Mouse (Mus musculus): ENCODE data around the gene Cnbd2. TPM values are rescaled to one million over a fixed set of nuclear protein-coding genes. Genes with fewer than 3 reads are reported as not detected.

Gene Cnbd2
- polyA plus RNA-seq, 1 experiment from 2014 or later, result 16.2 TPM

DNA sequence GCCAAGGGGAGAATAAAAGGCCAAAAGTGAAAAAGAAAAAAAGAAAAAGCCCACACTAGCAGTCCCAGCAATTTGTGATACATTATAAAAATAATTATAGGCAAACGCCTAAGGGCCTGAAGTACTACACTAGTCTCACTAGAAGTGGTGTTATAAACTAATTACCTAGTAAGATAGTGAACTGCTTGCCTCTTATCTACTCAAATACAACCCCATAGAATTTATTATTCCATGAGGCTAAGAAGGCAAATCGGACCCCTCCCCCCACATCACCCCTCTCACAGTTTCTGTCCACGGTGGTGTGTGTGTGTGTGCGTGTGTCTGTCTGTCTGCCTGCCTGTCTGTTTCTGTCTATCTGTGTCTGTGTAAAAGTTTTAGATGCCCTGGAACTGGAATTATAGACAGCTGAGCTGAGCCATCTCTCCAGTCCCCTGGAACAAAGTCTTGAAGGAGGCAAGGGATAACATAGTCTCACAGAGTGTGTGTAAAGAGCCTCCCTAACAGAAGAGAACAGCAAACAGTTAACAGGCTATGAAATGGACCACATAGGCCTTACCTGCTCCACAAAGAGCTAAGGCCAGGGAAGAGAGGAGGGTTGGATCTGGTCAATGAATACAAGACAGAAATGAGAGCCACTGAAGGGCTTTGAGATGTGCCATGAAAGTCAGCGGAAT, 81.2 kb downstream of the Cnbd2 start:
- no peak overlapping the region; the same call in 1 of the 2 replicates for H3K27ac ChIP-seq
- H3K9me3 ChIP-seq (replicated peaks; ENCODE audit: low read length), result no peaks in the 10 kb centered on the region
- peak overlapping the region; percentile 34; the same call in 1 of the 2 replicates for H3K4me3 ChIP-seq (replicated peaks; ENCODE audit: low read depth, low read length)
- 45% methylated on average over 5 of the region's 5 CpGs for WGBS
- no peak for TF ChIP-seq CTCF (IDR thresholded peaks at IDR 0.05; ENCODE audit: low read depth)
- DNase-seq (ENCODE audit: low spot score) (peak; percentile 22), ATAC-seq (replicated peaks; ENCODE audit: low FRiP score, low read depth) (no peak)
- no peaks in the 10 kb centered on the region for H3K27me3 ChIP-seq (ENCODE audit: insufficient read depth, low read length)
- no peaks in the 10 kb centered on the region for H3K36me3 ChIP-seq (ENCODE audit: insufficient read depth, low read length)
- 0 out of 2 replicates have a peak overlapping the region, but pooled peaks have one; percentile 47 for H3K9ac ChIP-seq (ENCODE audit: low read depth, low read length)
- H3K4me1 ChIP-seq (replicated peaks; ENCODE audit: insufficient read depth, low read length), result no peaks in the 10 kb centered on the region; the same call in 1 of the 2 replicates
- peak overlapping the region; percentile 51 for H3K4me2 ChIP-seq (ENCODE audit: low read length)

DNA sequence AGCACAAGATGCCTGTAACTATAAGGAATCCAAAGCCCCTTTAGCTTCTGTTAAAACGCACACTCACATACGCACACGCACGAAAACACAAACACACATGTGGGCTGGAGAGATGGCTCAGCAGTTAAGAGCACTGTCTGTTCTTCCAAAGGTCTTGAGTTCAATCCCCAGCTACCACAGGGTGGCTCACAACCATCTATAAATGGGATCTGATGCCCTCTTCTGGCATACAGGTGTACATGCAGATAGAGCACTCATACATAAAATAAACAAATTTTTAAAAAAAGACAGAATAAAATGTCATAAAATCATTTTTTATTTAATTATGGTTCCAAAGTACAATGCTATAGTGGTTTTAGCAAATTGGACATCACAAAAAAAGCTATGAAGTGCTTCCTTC, 82.2 kb downstream of the Cnbd2 start:
- no peak overlapping the region for H3K27ac ChIP-seq
- ATAC-seq (replicated peaks; ENCODE audit: low FRiP score, low read depth), result no peak
- H3K9me3 ChIP-seq (replicated peaks; ENCODE audit: low read length), result no peaks in the 10 kb centered on the region
- peak; percentile 56 for TF ChIP-seq CTCF (IDR thresholded peaks at IDR 0.05; ENCODE audit: low read depth)
- WGBS, result 97% methylated on average over 4 of the region's 4 CpGs
- DNase-seq (ENCODE audit: low spot score), result no peak
- H3K27me3 ChIP-seq (ENCODE audit: insufficient read depth, low read length), result no peaks in the 10 kb centered on the region
- no peak overlapping the region for H3K4me3 ChIP-seq (replicated peaks; ENCODE audit: low read depth, low read length)
- no peak overlapping the region for H3K4me2 ChIP-seq (ENCODE audit: low read length)
- no peaks in the 10 kb centered on the region for H3K36me3 ChIP-seq (ENCODE audit: insufficient read depth, low read length)
- H3K4me1 ChIP-seq (replicated peaks; ENCODE audit: insufficient read depth, low read length), result no peaks in the 10 kb centered on the region; the same call in 1 of the 2 replicates
- H3K9ac ChIP-seq (ENCODE audit: low read depth, low read length), result no peak overlapping the region

DNA sequence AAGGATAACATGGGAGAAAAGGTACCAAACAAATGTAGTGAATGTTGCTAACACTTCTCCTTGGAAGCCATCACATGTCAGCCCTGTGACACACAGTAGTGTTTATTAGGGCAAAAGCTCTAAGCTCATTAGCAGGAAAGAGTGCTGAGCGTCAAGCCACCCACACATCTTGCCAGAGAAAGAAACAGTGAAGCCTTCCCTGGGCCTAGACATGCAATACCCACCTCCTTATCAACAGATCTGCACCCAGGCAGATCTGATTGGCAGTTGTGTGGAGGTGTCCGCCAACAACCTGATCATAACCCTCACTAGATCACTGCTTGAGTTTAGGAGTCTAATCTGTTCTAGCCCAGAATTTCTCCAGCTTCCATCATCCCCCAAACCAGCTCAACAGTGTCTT, 84.0 kb downstream of the Cnbd2 start:
- Histone ChIP-seq H3K9me3 (replicated peaks; ENCODE audit: low read length) (no peaks in the 10 kb centered on the region), H3K9ac (ENCODE audit: low read depth, low read length) (no peak overlapping the region), H3K4me1 (replicated peaks; ENCODE audit: insufficient read depth, low read length) (no peaks in the 10 kb centered on the region; the same call in 1 of the 2 replicates), H3K4me3 (replicated peaks; ENCODE audit: low read depth, low read length) (no peak overlapping the region), H3K27ac (no peak overlapping the region), H3K36me3 (ENCODE audit: insufficient read depth, low read length) (no peaks in the 10 kb centered on the region), H3K4me2 (ENCODE audit: low read length) (no peak overlapping the region), H3K27me3 (ENCODE audit: insufficient read depth, low read length) (no peaks in the 10 kb centered on the region)
- 72% methylated on average over 2 of the region's 2 CpGs for WGBS
- ATAC-seq (replicated peaks; ENCODE audit: low FRiP score, low read depth), result no peak
- TF ChIP-seq CTCF (IDR thresholded peaks at IDR 0.05; ENCODE audit: low read depth), result no peak
- DNase-seq (ENCODE audit: low spot score), result no peak

DNA sequence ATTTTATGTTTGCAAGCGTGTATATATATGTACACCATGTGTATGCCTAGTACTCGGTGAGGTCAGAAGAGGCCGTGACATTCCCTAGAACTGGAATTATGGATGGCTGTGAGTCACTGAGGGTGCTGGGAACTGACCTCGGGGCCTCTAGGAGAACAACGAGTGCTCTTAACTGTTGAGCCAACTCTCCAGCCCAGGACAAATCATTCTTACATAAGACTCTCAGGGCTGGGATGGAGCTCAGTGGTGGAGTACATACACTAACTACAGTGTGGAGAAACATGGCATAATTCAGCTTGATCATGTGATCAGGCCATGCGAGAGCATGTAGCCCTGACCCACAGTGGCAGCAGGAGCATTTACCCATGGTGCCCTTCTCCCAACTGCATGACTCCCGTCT, 85.9 kb downstream of the Cnbd2 start:
- Histone ChIP-seq H3K9me3 (replicated peaks; ENCODE audit: low read length) (no peaks in the 10 kb centered on the region), H3K36me3 (ENCODE audit: insufficient read depth, low read length) (no peaks in the 10 kb centered on the region), H3K27me3 (ENCODE audit: insufficient read depth, low read length) (no peaks in the 10 kb centered on the region), H3K4me1 (replicated peaks; ENCODE audit: insufficient read depth, low read length) (no peaks in the 10 kb centered on the region; the same call in 1 of the 2 replicates), H3K27ac (no peak overlapping the region), H3K9ac (ENCODE audit: low read depth, low read length) (no peak overlapping the region), H3K4me2 (ENCODE audit: low read length) (no peak overlapping the region), H3K4me3 (replicated peaks; ENCODE audit: low read depth, low read length) (no peak overlapping the region)
- WGBS, result 92% methylated on average over 7 of the region's 7 CpGs
- ATAC-seq (replicated peaks; ENCODE audit: low FRiP score, low read depth), result no peak
- no peak for TF ChIP-seq CTCF (IDR thresholded peaks at IDR 0.05; ENCODE audit: low read depth)
- no peak for DNase-seq (ENCODE audit: low spot score)

DNA sequence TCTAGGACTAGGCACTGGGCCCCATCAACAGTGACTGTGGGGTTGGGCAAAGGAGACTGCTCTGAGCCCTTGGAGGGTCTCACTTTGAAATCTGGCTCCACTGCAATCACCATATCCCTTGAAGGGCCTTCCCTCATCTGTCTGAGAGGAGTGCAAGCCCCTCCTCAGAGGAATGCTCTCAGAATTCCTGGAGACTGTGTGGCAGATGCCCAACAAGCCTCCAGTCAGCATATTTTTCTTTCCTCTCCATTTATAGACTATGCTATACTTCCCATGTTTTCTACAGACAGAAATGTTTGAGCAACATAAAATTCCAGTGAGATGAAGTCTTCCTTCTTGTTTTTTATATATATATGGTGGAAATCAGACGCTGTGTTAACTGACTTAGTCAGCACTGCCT, 87.4 kb downstream of the Cnbd2 start:
- no peak for TF ChIP-seq CTCF (IDR thresholded peaks at IDR 0.05; ENCODE audit: low read depth)

DNA sequence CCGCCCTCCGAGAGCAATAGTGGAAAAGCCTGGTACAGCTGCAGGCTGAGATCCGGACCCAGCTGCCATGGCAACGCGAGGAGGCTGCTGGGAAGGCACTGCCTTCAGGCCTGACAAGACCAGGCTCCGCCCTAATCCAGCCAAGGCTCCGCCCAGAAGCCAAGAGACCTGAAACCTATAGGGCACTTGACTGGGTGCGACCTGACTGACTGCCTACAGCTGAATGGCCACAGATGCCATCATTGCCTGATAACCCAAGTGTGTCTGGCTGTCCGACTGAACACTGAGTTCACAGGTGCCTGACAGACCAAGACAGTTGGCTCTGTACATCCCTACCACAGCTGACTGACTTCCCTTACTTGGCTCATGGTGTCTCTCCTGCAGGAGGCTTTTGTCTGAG, 89.2 kb downstream of the Cnbd2 start:
- H3K4me2 ChIP-seq (ENCODE audit: low read length), result peak overlapping the region; percentile 23; the same call in 1 of the 2 replicates
- no peaks in the 10 kb centered on the region for H3K36me3 ChIP-seq (ENCODE audit: insufficient read depth, low read length)
- H3K27me3 ChIP-seq (ENCODE audit: insufficient read depth, low read length), result no peaks in the 10 kb centered on the region
- WGBS, result 5% methylated on average over 9 of the region's 9 CpGs
- no peak for TF ChIP-seq CTCF (IDR thresholded peaks at IDR 0.05; ENCODE audit: low read depth)
- ATAC-seq (replicated peaks; ENCODE audit: low FRiP score, low read depth) (peak; percentile 85), DNase-seq (ENCODE audit: low spot score) (peak; percentile 61)
- no peaks in the 10 kb centered on the region for H3K4me1 ChIP-seq (replicated peaks; ENCODE audit: insufficient read depth, low read length)
- no peaks in the 10 kb centered on the region for H3K9me3 ChIP-seq (replicated peaks; ENCODE audit: low read length)
- H3K27ac ChIP-seq, result no peak overlapping the region
- H3K9ac ChIP-seq (ENCODE audit: low read depth, low read length), result no peak overlapping the region
- no peak overlapping the region for H3K4me3 ChIP-seq (replicated peaks; ENCODE audit: low read depth, low read length)

More for the DNA sequence above, 87.4 kb downstream of the Cnbd2 start:
- ATAC-seq (replicated peaks; ENCODE audit: low FRiP score, low read depth) (no peak), DNase-seq (ENCODE audit: low spot score) (no peak)
- Histone ChIP-seq H3K4me3 (replicated peaks; ENCODE audit: low read depth, low read length) (no peak overlapping the region), H3K27ac (no peak overlapping the region), H3K27me3 (ENCODE audit: insufficient read depth, low read length) (no peaks in the 10 kb centered on the region), H3K36me3 (ENCODE audit: insufficient read depth, low read length) (no peaks in the 10 kb centered on the region), H3K4me2 (ENCODE audit: low read length) (no peak overlapping the region), H3K9me3 (replicated peaks; ENCODE audit: low read length) (no peaks in the 10 kb centered on the region), H3K9ac (ENCODE audit: low read depth, low read length) (no peak overlapping the region), H3K4me1 (replicated peaks; ENCODE audit: insufficient read depth, low read length) (no peaks in the 10 kb centered on the region)
- 90% methylated on average over 1 of the region's 1 CpGs for WGBS
